Mouse (Mus musculus): ENCODE results near the gene Tor1aip2. TPM values are rescaled to one million over a fixed set of nuclear protein-coding genes. Genes with fewer than 3 reads are reported as not detected.

Tor1aip2 gene
- 119 and 120 TPM in 2 replicates for polyA plus RNA-seq (2015; fragmentation: Nextera tagmentation; extraction: Ambion mirVana)

GRCm38 (mm10) chr1:156035269-156035929, at the start of gene Tor1aip2:
Gene Tor1aip2 (plus strand): TSS chr1:156035403.
- WGBS: under 1% methylated on average over 59 of the region's 59 CpGs
- Histone ChIP-seq H3K36me3 (ENCODE audit: control insufficient read depth, insufficient read depth, low read length) (peaks cover 10% of the 10 kb centered on the region), H3K9ac (ENCODE audit: low read length) (peak within 1 kb of the TSS; percentile 96), H3K4me1 (ENCODE audit: control insufficient read depth, insufficient read depth, low read length) (peaks cover 14% of the 10 kb centered on the region; the same call in 1 of the 2 replicates), H3K27ac (ENCODE audit: low read length) (peak within 1 kb of the TSS; percentile 100), H3K9me3 (replicated peaks; ENCODE audit: control insufficient read depth, low read length) (no peaks in the 10 kb centered on the region), H3K4me2 (ENCODE audit: low read depth, low read length) (peak within 1 kb of the TSS; percentile 81), H3K4me3 (replicated peaks; ENCODE audit: low read length) (peak within 1 kb of the TSS; percentile 89), H3K27me3 (ENCODE audit: control insufficient read depth, insufficient read depth, low read length) (no peaks in the 10 kb centered on the region)
- peak; percentile 85 for ATAC-seq (ENCODE audit: insufficient read depth, low FRiP score)

- H3K4me1 ChIP-seq (ENCODE audit: control insufficient read depth, insufficient read depth, low read length): peaks cover 3% of the 10 kb centered on the region
- no peak for ATAC-seq (ENCODE audit: insufficient read depth, low FRiP score)
- no peaks in the 10 kb centered on the region for H3K36me3 ChIP-seq (ENCODE audit: control insufficient read depth, insufficient read depth, low read length)
- 61% methylated on average over 2 of the region's 2 CpGs for WGBS
- H3K9me3 ChIP-seq (replicated peaks; ENCODE audit: control insufficient read depth, low read length): no peaks in the 10 kb centered on the region
- no peak overlapping the region for H3K4me2 ChIP-seq (ENCODE audit: low read depth, low read length)
- no peak overlapping the region for H3K27ac ChIP-seq (ENCODE audit: low read length)
- H3K9ac ChIP-seq (ENCODE audit: low read length): no peak overlapping the region
- no peaks in the 10 kb centered on the region for H3K27me3 ChIP-seq (ENCODE audit: control insufficient read depth, insufficient read depth, low read length)
- no peak overlapping the region for H3K4me3 ChIP-seq (replicated peaks; ENCODE audit: low read length)
Observed at GRCm38 (mm10) chr1:155987625-155988024, 47.6 kb upstream of the Tor1aip2 start.

- Histone ChIP-seq H3K9me3 (replicated peaks; ENCODE audit: control insufficient read depth, low read length) (no peaks in the 10 kb centered on the region), H3K27me3 (ENCODE audit: control insufficient read depth, insufficient read depth, low read length) (no peaks in the 10 kb centered on the region), H3K36me3 (ENCODE audit: control insufficient read depth, insufficient read depth, low read length) (no peaks in the 10 kb centered on the region), H3K4me1 (ENCODE audit: control insufficient read depth, insufficient read depth, low read length) (peaks cover 3% of the 10 kb centered on the region), H3K9ac (ENCODE audit: low read length) (no peak overlapping the region), H3K27ac (ENCODE audit: low read length) (no peak overlapping the region), H3K4me2 (ENCODE audit: low read depth, low read length) (no peak overlapping the region), H3K4me3 (replicated peaks; ENCODE audit: low read length) (no peak overlapping the region)
- WGBS: 17% methylated on average over 2 of the region's 2 CpGs
- ATAC-seq (ENCODE audit: insufficient read depth, low FRiP score): no peak
Observed at GRCm38 (mm10) chr1:155989387-155989786, 45.8 kb upstream of the Tor1aip2 start.

- no peaks in the 10 kb centered on the region for H3K27me3 ChIP-seq (ENCODE audit: control insufficient read depth, insufficient read depth, low read length)
- no peaks in the 10 kb centered on the region for H3K9me3 ChIP-seq (replicated peaks; ENCODE audit: control insufficient read depth, low read length)
- H3K4me3 ChIP-seq (replicated peaks; ENCODE audit: low read length): no peak overlapping the region
- no peak overlapping the region for H3K9ac ChIP-seq (ENCODE audit: low read length)
- H3K36me3 ChIP-seq (ENCODE audit: control insufficient read depth, insufficient read depth, low read length): no peaks in the 10 kb centered on the region
- no peak overlapping the region for H3K4me2 ChIP-seq (ENCODE audit: low read depth, low read length)
- H3K4me1 ChIP-seq (ENCODE audit: control insufficient read depth, insufficient read depth, low read length): peaks cover 4% of the 10 kb centered on the region
- WGBS: 34% methylated on average over 11 of the region's 11 CpGs
- no peak overlapping the region for H3K27ac ChIP-seq (ENCODE audit: low read length)
- ATAC-seq (ENCODE audit: insufficient read depth, low FRiP score): no peak
Observed at GRCm38 (mm10) chr1:155990391-155990790, 44.8 kb upstream of the Tor1aip2 start.

- peaks cover 3% of the 10 kb centered on the region; the same call in 1 of the 2 replicates for H3K4me1 ChIP-seq (ENCODE audit: control insufficient read depth, insufficient read depth, low read length)
- no peaks in the 10 kb centered on the region for H3K36me3 ChIP-seq (ENCODE audit: control insufficient read depth, insufficient read depth, low read length)
- H3K9ac ChIP-seq (ENCODE audit: low read length): no peak overlapping the region
- H3K27me3 ChIP-seq (ENCODE audit: control insufficient read depth, insufficient read depth, low read length): no peaks in the 10 kb centered on the region
- no peaks in the 10 kb centered on the region for H3K9me3 ChIP-seq (replicated peaks; ENCODE audit: control insufficient read depth, low read length)
- H3K4me3 ChIP-seq (replicated peaks; ENCODE audit: low read length): no peak overlapping the region
- H3K4me2 ChIP-seq (ENCODE audit: low read depth, low read length): no peak overlapping the region
- WGBS: 51% methylated on average over 2 of the region's 2 CpGs
- peak; percentile 75; the same call in 1 of the 2 replicates for ATAC-seq (ENCODE audit: insufficient read depth, low FRiP score)
- H3K27ac ChIP-seq (ENCODE audit: low read length): no peak overlapping the region
Observed at GRCm38 (mm10) chr1:155994524-155994923, 40.7 kb upstream of the Tor1aip2 start.

- 0 out of 2 replicates have a peak overlapping the region, but pooled peaks have one; percentile 49 for H3K27ac ChIP-seq (ENCODE audit: low read length)
Observed at GRCm38 (mm10) chr1:155995612-155996011, 39.6 kb upstream of the Tor1aip2 start.

GRCm38 (mm10) chr1:156002366-156002765, 32.8 kb upstream of the Tor1aip2 start:
- no peaks in the 10 kb centered on the region for H3K4me1 ChIP-seq (ENCODE audit: control insufficient read depth, insufficient read depth, low read length)
- H3K9me3 ChIP-seq (replicated peaks; ENCODE audit: control insufficient read depth, low read length): no peaks in the 10 kb centered on the region
- H3K4me3 ChIP-seq (replicated peaks; ENCODE audit: low read length): no peak overlapping the region
- H3K27ac ChIP-seq (ENCODE audit: low read length): no peak overlapping the region
- no peaks in the 10 kb centered on the region for H3K27me3 ChIP-seq (ENCODE audit: control insufficient read depth, insufficient read depth, low read length)
- no peak for ATAC-seq (ENCODE audit: insufficient read depth, low FRiP score)
- WGBS: 85% methylated on average over 8 of the region's 8 CpGs
- H3K4me2 ChIP-seq (ENCODE audit: low read depth, low read length): no peak overlapping the region
- peaks cover 10% of the 10 kb centered on the region for H3K36me3 ChIP-seq (ENCODE audit: control insufficient read depth, insufficient read depth, low read length)
- H3K9ac ChIP-seq (ENCODE audit: low read length): no peak overlapping the region

More at GRCm38 (mm10) chr1:155995612-155996011, 39.6 kb upstream of the Tor1aip2 start:
- no peak for ATAC-seq (ENCODE audit: insufficient read depth, low FRiP score)
- no peak overlapping the region for H3K4me2 ChIP-seq (ENCODE audit: low read depth, low read length)
- H3K36me3 ChIP-seq (ENCODE audit: control insufficient read depth, insufficient read depth, low read length): no peaks in the 10 kb centered on the region
- WGBS: 29% methylated on average over 2 of the region's 2 CpGs
- H3K4me3 ChIP-seq (replicated peaks; ENCODE audit: low read length): no peak overlapping the region
- peaks cover 3% of the 10 kb centered on the region; the same call in 1 of the 2 replicates for H3K4me1 ChIP-seq (ENCODE audit: control insufficient read depth, insufficient read depth, low read length)
- no peaks in the 10 kb centered on the region for H3K9me3 ChIP-seq (replicated peaks; ENCODE audit: control insufficient read depth, low read length)
- H3K27me3 ChIP-seq (ENCODE audit: control insufficient read depth, insufficient read depth, low read length): no peaks in the 10 kb centered on the region
- no peak overlapping the region for H3K9ac ChIP-seq (ENCODE audit: low read length)

GRCm38 (mm10) chr1:156003201-156003935, 31.8 kb upstream of the Tor1aip2 start:
- H3K4me2 ChIP-seq (ENCODE audit: low read depth, low read length): no peak overlapping the region
- peaks cover 10% of the 10 kb centered on the region for H3K36me3 ChIP-seq (ENCODE audit: control insufficient read depth, insufficient read depth, low read length)
- H3K4me1 ChIP-seq (ENCODE audit: control insufficient read depth, insufficient read depth, low read length): no peaks in the 10 kb centered on the region
- ATAC-seq (ENCODE audit: insufficient read depth, low FRiP score): peak; percentile 40; the same call in 1 of the 2 replicates
- WGBS: 83% methylated on average over 7 of the region's 7 CpGs
- H3K4me3 ChIP-seq (replicated peaks; ENCODE audit: low read length): no peak overlapping the region
- H3K9me3 ChIP-seq (replicated peaks; ENCODE audit: control insufficient read depth, low read length): no peaks in the 10 kb centered on the region
- no peak overlapping the region for H3K9ac ChIP-seq (ENCODE audit: low read length)
- H3K27me3 ChIP-seq (ENCODE audit: control insufficient read depth, insufficient read depth, low read length): no peaks in the 10 kb centered on the region
- H3K27ac ChIP-seq (ENCODE audit: low read length): no peak overlapping the region

GRCm38 (mm10) chr1:156005906-156006305, 29.3 kb upstream of the Tor1aip2 start:
- H3K27me3 ChIP-seq (ENCODE audit: control insufficient read depth, insufficient read depth, low read length): no peaks in the 10 kb centered on the region

More at GRCm38 (mm10) chr1:156005906-156006305, 29.3 kb upstream of the Tor1aip2 start:
- 87% methylated on average over 11 of the region's 11 CpGs for WGBS
- Histone ChIP-seq H3K4me2 (ENCODE audit: low read depth, low read length) (no peak overlapping the region), H3K4me3 (replicated peaks; ENCODE audit: low read length) (no peak overlapping the region), H3K9me3 (replicated peaks; ENCODE audit: control insufficient read depth, low read length) (no peaks in the 10 kb centered on the region), H3K9ac (ENCODE audit: low read length) (no peak overlapping the region), H3K27ac (ENCODE audit: low read length) (no peak overlapping the region), H3K36me3 (ENCODE audit: control insufficient read depth, insufficient read depth, low read length) (peaks cover 10% of the 10 kb centered on the region), H3K4me1 (ENCODE audit: control insufficient read depth, insufficient read depth, low read length) (no peaks in the 10 kb centered on the region)
- ATAC-seq (ENCODE audit: insufficient read depth, low FRiP score): no peak

All from stomach, embryonic 16.5 days (tissue).